Mouse (Mus musculus): ENCODE measurements around the gene Arhgef39. TPM values are rescaled to one million over a fixed set of nuclear protein-coding genes. Genes with fewer than 3 reads are reported as not detected.

Gene Arhgef39
- polyA plus RNA-seq, 1 experiment from 2014 or later, result 47.2 TPM

- Histone ChIP-seq H3K36me3 (no peaks in the 10 kb centered on the region), H3K4me3 (no peak within 1 kb of the TSS), H3K27me3 (ENCODE audit: insufficient read depth, poor library complexity, severe bottlenecking) (no peaks in the 10 kb centered on the region; the same call in 1 of the 2 replicates), H3K4me1 (replicated peaks) (peaks cover 6% of the 10 kb centered on the region; the same call in 1 of the 2 replicates), H3K27ac (no peak within 1 kb of the TSS), H3K9me3 (0 out of 2 replicates have a peak, but pooled peaks cover under 1% of the 10 kb centered on the region)
- 59% methylated on average over 12 of the region's 12 CpGs for WGBS
- no peak for DNase-seq (ENCODE audit: low spot score)
Measured at GRCm38 (mm10) chr4:43483535-43484091, 15.9 kb downstream of the Arhgef39 start, which contains the start of gene Sit1. Gene Sit1 (minus strand): TSS chr4:43483734.

- WGBS, result 76% methylated on average over 10 of the region's 10 CpGs
- DNase-seq (ENCODE audit: low spot score), result no peak
- Histone ChIP-seq H3K27ac (no peak overlapping the region), H3K36me3 (no peaks in the 10 kb centered on the region), H3K27me3 (ENCODE audit: insufficient read depth, poor library complexity, severe bottlenecking) (no peaks in the 10 kb centered on the region; the same call in 1 of the 2 replicates), H3K9me3 (no peaks in the 10 kb centered on the region), H3K4me3 (no peak overlapping the region), H3K4me1 (replicated peaks) (peaks cover 11% of the 10 kb centered on the region)
Measured at GRCm38 (mm10) chr4:43482591-43482990, 16.9 kb downstream of the Arhgef39 start.

- Histone ChIP-seq H3K27ac (no peak overlapping the region), H3K9me3 (no peaks in the 10 kb centered on the region), H3K4me1 (replicated peaks) (peaks cover 11% of the 10 kb centered on the region), H3K36me3 (no peaks in the 10 kb centered on the region), H3K27me3 (ENCODE audit: insufficient read depth, poor library complexity, severe bottlenecking) (no peaks in the 10 kb centered on the region; the same call in 1 of the 2 replicates), H3K4me3 (no peak overlapping the region)
- no peak for DNase-seq (ENCODE audit: low spot score)
- 73% methylated on average over 7 of the region's 7 CpGs for WGBS
Measured at GRCm38 (mm10) chr4:43481894-43482456, 17.5 kb downstream of the Arhgef39 start.

GRCm38 (mm10) chr4:43480985-43481384 is 18.5 kb downstream of the Arhgef39 start:
- Histone ChIP-seq H3K27me3 (ENCODE audit: insufficient read depth, poor library complexity, severe bottlenecking) (no peaks in the 10 kb centered on the region; the same call in 1 of the 2 replicates), H3K9me3 (no peaks in the 10 kb centered on the region), H3K27ac (no peak overlapping the region), H3K4me1 (replicated peaks) (peaks cover 11% of the 10 kb centered on the region), H3K36me3 (no peaks in the 10 kb centered on the region), H3K4me3 (no peak overlapping the region)
- DNase-seq (ENCODE audit: low spot score), result no peak
- WGBS, result 92% methylated on average over 5 of the region's 5 CpGs

GRCm38 (mm10) chr4:43478906-43479832 is 20.3 kb downstream of the Arhgef39 start:
- H3K4me1 ChIP-seq (replicated peaks), result peaks cover 11% of the 10 kb centered on the region
- H3K9me3 ChIP-seq, result no peaks in the 10 kb centered on the region
- DNase-seq (ENCODE audit: low spot score), result peak; percentile 69
- WGBS, result 47% methylated on average over 24 of the region's 24 CpGs
- H3K27me3 ChIP-seq (ENCODE audit: insufficient read depth, poor library complexity, severe bottlenecking), result no peaks in the 10 kb centered on the region; the same call in 1 of the 2 replicates
- H3K4me3 ChIP-seq, result peak overlapping the region; percentile 27; the same call in 1 of the 2 replicates
- H3K36me3 ChIP-seq, result no peaks in the 10 kb centered on the region
- H3K27ac ChIP-seq, result 0 out of 2 replicates have a peak overlapping the region, but pooled peaks have one; percentile 26

GRCm38 (mm10) chr4:43478534-43478858 is 21.0 kb downstream of the Arhgef39 start:
- H3K9me3 ChIP-seq, result no peaks in the 10 kb centered on the region
- 58% methylated on average over 8 of the region's 8 CpGs for WGBS
- H3K4me3 ChIP-seq, result peak overlapping the region; percentile 43
- DNase-seq (ENCODE audit: low spot score), result no peak
- no peaks in the 10 kb centered on the region; the same call in 1 of the 2 replicates for H3K27me3 ChIP-seq (ENCODE audit: insufficient read depth, poor library complexity, severe bottlenecking)
- H3K36me3 ChIP-seq, result no peaks in the 10 kb centered on the region
- H3K27ac ChIP-seq, result peak overlapping the region; percentile 78
- peaks cover 11% of the 10 kb centered on the region for H3K4me1 ChIP-seq (replicated peaks)

- 17% methylated on average over 11 of the region's 11 CpGs for WGBS
- H3K4me1 ChIP-seq (replicated peaks), result peaks cover 11% of the 10 kb centered on the region
- H3K9me3 ChIP-seq, result no peaks in the 10 kb centered on the region
- H3K27me3 ChIP-seq (ENCODE audit: insufficient read depth, poor library complexity, severe bottlenecking), result no peaks in the 10 kb centered on the region; the same call in 1 of the 2 replicates
- peak overlapping the region; percentile 43 for H3K4me3 ChIP-seq
- H3K36me3 ChIP-seq, result no peaks in the 10 kb centered on the region
- peak; percentile 87 for DNase-seq (ENCODE audit: low spot score)
- peak overlapping the region; percentile 78 for H3K27ac ChIP-seq
Measured at GRCm38 (mm10) chr4:43477857-43478533, 21.5 kb downstream of the Arhgef39 start.

GRCm38 (mm10) chr4:43476604-43477003 is 22.9 kb downstream of the Arhgef39 start:
- Histone ChIP-seq H3K4me3 (no peak overlapping the region), H3K27me3 (ENCODE audit: insufficient read depth, poor library complexity, severe bottlenecking) (no peaks in the 10 kb centered on the region), H3K36me3 (no peaks in the 10 kb centered on the region), H3K9me3 (no peaks in the 10 kb centered on the region), H3K27ac (no peak overlapping the region), H3K4me1 (replicated peaks) (peaks cover 5% of the 10 kb centered on the region)
- no peak for DNase-seq (ENCODE audit: low spot score)
- 88% methylated on average over 6 of the region's 6 CpGs for WGBS

GRCm38 (mm10) chr4:43473636-43474035 is 25.9 kb downstream of the Arhgef39 start:
- DNase-seq (ENCODE audit: low spot score), result no peak
- Histone ChIP-seq H3K4me3 (no peak overlapping the region), H3K36me3 (no peaks in the 10 kb centered on the region), H3K4me1 (replicated peaks) (peaks cover 5% of the 10 kb centered on the region), H3K9me3 (no peaks in the 10 kb centered on the region), H3K27me3 (ENCODE audit: insufficient read depth, poor library complexity, severe bottlenecking) (no peaks in the 10 kb centered on the region), H3K27ac (no peak overlapping the region)
- WGBS, result 82% methylated on average over 1 of the region's 1 CpGs

GRCm38 (mm10) chr4:43470301-43470700 is 29.2 kb downstream of the Arhgef39 start:
- Histone ChIP-seq H3K36me3 (no peaks in the 10 kb centered on the region), H3K27me3 (ENCODE audit: insufficient read depth, poor library complexity, severe bottlenecking) (no peaks in the 10 kb centered on the region), H3K4me3 (no peak overlapping the region), H3K9me3 (no peaks in the 10 kb centered on the region), H3K4me1 (replicated peaks) (no peaks in the 10 kb centered on the region), H3K27ac (no peak overlapping the region)
- no peak for DNase-seq (ENCODE audit: low spot score)
- 95% methylated on average over 10 of the region's 10 CpGs for WGBS

GRCm38 (mm10) chr4:43466872-43467271 is 32.6 kb downstream of the Arhgef39 start:
- H3K36me3 ChIP-seq, result no peaks in the 10 kb centered on the region
- no peak overlapping the region for H3K27ac ChIP-seq
- no peak overlapping the region for H3K4me3 ChIP-seq
- H3K9me3 ChIP-seq, result no peaks in the 10 kb centered on the region
- H3K4me1 ChIP-seq (replicated peaks), result no peaks in the 10 kb centered on the region
- 93% methylated on average over 7 of the region's 7 CpGs for WGBS
- H3K27me3 ChIP-seq (ENCODE audit: insufficient read depth, poor library complexity, severe bottlenecking), result no peaks in the 10 kb centered on the region
- no peak for DNase-seq (ENCODE audit: low spot score)

- H3K9me3 ChIP-seq, result no peaks in the 10 kb centered on the region
Measured at GRCm38 (mm10) chr4:43465935-43466334, 33.6 kb downstream of the Arhgef39 start.

More at GRCm38 (mm10) chr4:43465935-43466334, 33.6 kb downstream of the Arhgef39 start:
- Histone ChIP-seq H3K4me1 (replicated peaks) (no peaks in the 10 kb centered on the region), H3K4me3 (no peak overlapping the region), H3K36me3 (no peaks in the 10 kb centered on the region), H3K27ac (no peak overlapping the region), H3K27me3 (ENCODE audit: insufficient read depth, poor library complexity, severe bottlenecking) (no peaks in the 10 kb centered on the region)
- WGBS, result 88% methylated on average over 6 of the region's 6 CpGs
- no peak for DNase-seq (ENCODE audit: low spot score)

All from hindbrain, embryonic 10.5 days (tissue).